Mouse (Mus musculus): ENCODE results near the gene Cdca7l. TPM values are rescaled to one million over a fixed set of nuclear protein-coding genes. Genes with fewer than 3 reads are reported as not detected.
"Not testable (repeated sequence)": the region's sequence is repeated elsewhere in the genome, so short reads cannot be mapped to it uniquely, and the experiment has no call there.

The Cdca7l gene
- polyA plus RNA-seq, 1 experiment from 2014 or later: 6.7 TPM

DNA sequence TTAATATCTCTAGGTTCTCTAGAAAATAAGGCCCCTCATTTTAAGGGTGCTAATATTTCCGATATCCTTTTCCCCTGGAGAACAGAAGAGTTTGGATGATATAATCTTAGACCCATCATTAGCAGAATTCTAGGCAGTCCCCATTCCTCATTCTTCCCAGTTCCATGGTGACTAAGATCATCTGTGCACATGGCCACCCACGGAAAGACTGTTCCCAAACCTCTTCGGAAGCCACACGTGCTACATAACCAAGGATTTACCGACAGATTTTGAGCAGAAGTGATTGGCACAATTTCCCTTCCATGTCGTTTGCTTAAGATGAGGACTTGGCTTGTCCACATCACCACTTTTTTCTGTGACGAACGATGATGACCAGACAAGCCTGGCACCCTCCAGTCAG lies 99.6 kb downstream of the Cdca7l start:
- DNase-seq (ENCODE audit: low spot score) (no peak), ATAC-seq (no peak)
- H3K27ac ChIP-seq (ENCODE audit: low read length): no peak overlapping the region
- H3K4me2 ChIP-seq (replicated peaks; ENCODE audit: low read depth, low read length): no peak overlapping the region
- TF ChIP-seq EP300 (IDR thresholded peaks at IDR 0.05): no peak
- no peak for TF ChIP-seq CTCF (IDR thresholded peaks at IDR 0.05)
- no peaks in the 10 kb centered on the region for H3K36me3 ChIP-seq (ENCODE audit: insufficient read depth, low read length)
- 83% methylated on average over 8 of the region's 8 CpGs for WGBS
- no peaks in the 10 kb centered on the region for H3K27me3 ChIP-seq (replicated peaks; ENCODE audit: insufficient read depth, low read length)
- H3K4me1 ChIP-seq (ENCODE audit: insufficient read depth, low read depth, low read length): no peaks in the 10 kb centered on the region
- no peak overlapping the region for H3K4me3 ChIP-seq (ENCODE audit: low read depth, low read length)
- H3K9ac ChIP-seq (replicated peaks; ENCODE audit: low read depth): no peak overlapping the region
- H3K9me3 ChIP-seq (ENCODE audit: low read length): no peaks in the 10 kb centered on the region

GRCm38 (mm10) chr12:117905232-117905840 lies 101.2 kb downstream of the Cdca7l start:
- H3K4me1 ChIP-seq (ENCODE audit: insufficient read depth, low read depth, low read length); H3K4me2 ChIP-seq (replicated peaks; ENCODE audit: low read depth, low read length); ATAC-seq; DNase-seq (ENCODE audit: low spot score); H3K36me3 ChIP-seq (ENCODE audit: insufficient read depth, low read length); H3K27ac ChIP-seq (ENCODE audit: low read length); H3K9ac ChIP-seq (replicated peaks; ENCODE audit: low read depth); H3K27me3 ChIP-seq (replicated peaks; ENCODE audit: insufficient read depth, low read length); H3K9me3 ChIP-seq (ENCODE audit: low read length); H3K4me3 ChIP-seq (ENCODE audit: low read depth, low read length): not testable (repeated sequence)
- WGBS: 80% methylated on average over 4 of the region's 4 CpGs

DNA sequence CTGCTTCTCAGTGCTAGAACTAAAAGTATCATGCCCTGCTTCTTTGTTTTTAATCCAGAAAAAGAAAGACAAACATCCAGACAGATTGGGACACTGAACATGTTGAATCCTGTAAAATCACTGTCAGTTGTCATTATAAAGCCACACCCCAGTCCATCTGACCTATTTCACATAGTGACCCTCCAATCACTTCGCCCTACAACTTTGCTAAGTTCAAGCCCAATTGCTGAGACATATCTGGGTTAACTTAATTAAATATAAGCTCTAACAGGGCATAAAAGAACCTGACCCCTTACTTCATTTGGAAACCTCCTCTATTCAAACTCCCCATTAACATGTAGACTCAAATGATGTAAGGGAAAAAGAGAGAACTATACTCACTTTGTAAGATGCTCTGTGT lies 107.3 kb downstream of the Cdca7l start:
- DNase-seq (ENCODE audit: low spot score) (no peak), ATAC-seq (no peak)
- Histone ChIP-seq H3K27me3 (replicated peaks; ENCODE audit: insufficient read depth, low read length) (no peaks in the 10 kb centered on the region), H3K4me3 (ENCODE audit: low read depth, low read length) (no peak overlapping the region), H3K4me1 (ENCODE audit: insufficient read depth, low read depth, low read length) (no peaks in the 10 kb centered on the region), H3K27ac (ENCODE audit: low read length) (no peak overlapping the region), H3K9ac (replicated peaks; ENCODE audit: low read depth) (no peak overlapping the region), H3K4me2 (replicated peaks; ENCODE audit: low read depth, low read length) (no peak overlapping the region), H3K9me3 (ENCODE audit: low read length) (no peaks in the 10 kb centered on the region), H3K36me3 (ENCODE audit: insufficient read depth, low read length) (no peaks in the 10 kb centered on the region)
- TF ChIP-seq CTCF (IDR thresholded peaks at IDR 0.05) (no peak), EP300 (IDR thresholded peaks at IDR 0.05) (no peak)
- WGBS: 77% methylated on average over 1 of the region's 1 CpGs

GRCm38 (mm10) chr12:117914613-117915245 lies 110.6 kb downstream of the Cdca7l start:
- no peaks in the 10 kb centered on the region for H3K9me3 ChIP-seq (ENCODE audit: low read length)
- H3K9ac ChIP-seq (replicated peaks; ENCODE audit: low read depth): no peak overlapping the region
- no peak overlapping the region for H3K4me2 ChIP-seq (replicated peaks; ENCODE audit: low read depth, low read length)
- no peaks in the 10 kb centered on the region for H3K36me3 ChIP-seq (ENCODE audit: insufficient read depth, low read length)
- H3K27me3 ChIP-seq (replicated peaks; ENCODE audit: insufficient read depth, low read length): no peaks in the 10 kb centered on the region
- DNase-seq (ENCODE audit: low spot score) (no peak), ATAC-seq (no peak)
- no peak overlapping the region for H3K27ac ChIP-seq (ENCODE audit: low read length)
- no peak for TF ChIP-seq EP300 (IDR thresholded peaks at IDR 0.05)
- WGBS: 37% methylated on average over 10 of the region's 10 CpGs
- no peak overlapping the region for H3K4me3 ChIP-seq (ENCODE audit: low read depth, low read length)
- H3K4me1 ChIP-seq (ENCODE audit: insufficient read depth, low read depth, low read length): no peaks in the 10 kb centered on the region

GRCm38 (mm10) chr12:117915826-117916588 lies 111.9 kb downstream of the Cdca7l start:
- TF ChIP-seq CTCF (IDR thresholded peaks at IDR 0.05) (no peak), EP300 (IDR thresholded peaks at IDR 0.05) (no peak)
- H3K36me3 ChIP-seq (ENCODE audit: insufficient read depth, low read length): no peaks in the 10 kb centered on the region
- H3K4me2 ChIP-seq (replicated peaks; ENCODE audit: low read depth, low read length): no peak overlapping the region
- H3K4me1 ChIP-seq (ENCODE audit: insufficient read depth, low read depth, low read length): no peaks in the 10 kb centered on the region
- 62% methylated on average over 10 of the region's 10 CpGs for WGBS
- H3K27ac ChIP-seq (ENCODE audit: low read length): no peak overlapping the region
- no peak for ATAC-seq
- DNase-seq (ENCODE audit: low spot score): no peak
- no peak overlapping the region for H3K4me3 ChIP-seq (ENCODE audit: low read depth, low read length)
- H3K27me3 ChIP-seq (replicated peaks; ENCODE audit: insufficient read depth, low read length): no peaks in the 10 kb centered on the region
- no peak overlapping the region for H3K9ac ChIP-seq (replicated peaks; ENCODE audit: low read depth)
- H3K9me3 ChIP-seq (ENCODE audit: low read length): no peaks in the 10 kb centered on the region
